Mouse (Mus musculus) forebrain, embryonic 16.5 days (tissue): ENCODE measurements around the gene Mgll. TPM values are rescaled to one million over a fixed set of nuclear protein-coding genes. Genes with fewer than 3 reads are reported as not detected.
A peak's percentile ranks its signal among the peaks of the same experiment; 100 is the strongest.

Source experiments
- ATAC-seq: fragments of 200-750 bp; cut with Nextera tagmentation; 2 replicates; pipeline ENCODE4 v1.8.0; 2017; ENCODE audit warnings: mild to moderate bottlenecking, moderate library complexity
- H3K27ac ChIP-seq: fragments of 300-500 bp; sonication (generic); 2 replicates; pipeline ENCODE4 v1.5.1; 2014; ENCODE audit warnings: low read length, control low read depth
- H3K27me3 ChIP-seq: fragments of 300-500 bp; sonication (generic); replicated peaks from 2 replicates; pipeline ENCODE4 v1.6.1; 2014; ENCODE audit warnings: low read length; ENCODE audit not compliant: control insufficient read depth, insufficient read depth
- H3K36me3 ChIP-seq: fragments of 300-500 bp; sonication (generic); 2 replicates; pipeline ENCODE4 v1.6.1; 2014; ENCODE audit not compliant: control insufficient read depth, insufficient read depth
- H3K4me1 ChIP-seq: fragments of 300-500 bp; sonication (generic); replicated peaks from 2 replicates; pipeline ENCODE4 v1.6.1; 2014; ENCODE audit warnings: low read length; ENCODE audit not compliant: control insufficient read depth, insufficient read depth
- H3K4me2 ChIP-seq: fragments of 300-500 bp; sonication (generic); 2 replicates; pipeline ENCODE4 v1.6.1; 2014; ENCODE audit warnings: mild to moderate bottlenecking, low read length, control low read depth
- H3K4me3 ChIP-seq: fragments of 300-500 bp; sonication (generic); replicated peaks from 2 replicates; pipeline ENCODE4 v1.5.1; 2014; ENCODE audit warnings: mild to moderate bottlenecking, low read length, control low read depth
- H3K9ac ChIP-seq: fragments of 300-500 bp; sonication (generic); replicated peaks from 2 replicates; pipeline ENCODE4 v1.6.1; 2014; ENCODE audit warnings: low read depth, low read length, control low read depth
- H3K9me3 ChIP-seq: fragments of 300-500 bp; sonication (generic); 2 replicates; pipeline ENCODE4 v1.6.1; 2016; ENCODE audit warnings: low read length; ENCODE audit not compliant: control insufficient read depth
- WGBS: fragments of 180-500 bp; shearing (Covaris S2); extraction: QIAGEN DNeasy Blood & Tissue Kit; methylation state at CpG from one replicate; pipeline ENCODE4 v1.1.7; 2014; 5-methylcytosine and 5-hydroxymethylcytosine counted together
- polyA plus RNA-seq: library from polyadenylated mRNA; unstranded; fragments of >200 nt; fragmentation: Nextera tagmentation; extraction: Ambion mirVana; gene quantifications from 2 replicates; pipeline ENCODE4 v1.2.1, GENCODE M21; 2015

Gene Mgll
- polyA plus RNA-seq, 1 experiment from 2014 or later: 35.2 TPM

- Histone ChIP-seq H3K27ac (no peak overlapping the region), H3K9ac (no peak overlapping the region), H3K4me3 (no peak overlapping the region), H3K36me3 (no peaks in the 10 kb centered on the region), H3K9me3 (no peaks in the 10 kb centered on the region), H3K27me3 (no peaks in the 10 kb centered on the region), H3K4me1 (peaks cover 26% of the 10 kb centered on the region), H3K4me2 (no peak overlapping the region)
- WGBS: 80% methylated on average over 17 of the region's 17 CpGs
- no peak for ATAC-seq
These were observed 37.6 kb downstream of the Mgll start for GRCm38 (mm10) chr6:88761684-88762439.

- H3K27ac ChIP-seq: no peak overlapping the region
- no peak overlapping the region for H3K9ac ChIP-seq
- peaks cover 26% of the 10 kb centered on the region for H3K4me1 ChIP-seq
- no peaks in the 10 kb centered on the region for H3K9me3 ChIP-seq
- no peaks in the 10 kb centered on the region for H3K27me3 ChIP-seq
- WGBS: 75% methylated on average over 13 of the region's 13 CpGs
- H3K36me3 ChIP-seq: no peaks in the 10 kb centered on the region
- ATAC-seq: no peak
- no peak overlapping the region for H3K4me2 ChIP-seq
- no peak overlapping the region for H3K4me3 ChIP-seq
These were observed 38.4 kb downstream of the Mgll start for GRCm38 (mm10) chr6:88762440-88763196.

- Histone ChIP-seq H3K4me1 (peaks cover 26% of the 10 kb centered on the region), H3K9ac (no peak overlapping the region), H3K9me3 (no peaks in the 10 kb centered on the region), H3K27ac (no peak overlapping the region), H3K36me3 (no peaks in the 10 kb centered on the region), H3K4me3 (no peak overlapping the region), H3K27me3 (no peaks in the 10 kb centered on the region), H3K4me2 (no peak overlapping the region)
- ATAC-seq: no peak
- 84% methylated on average over 3 of the region's 3 CpGs for WGBS
These were observed 39.4 kb downstream of the Mgll start for GRCm38 (mm10) chr6:88763518-88764077.

GRCm38 (mm10) chr6:88764281-88764680 lies 40.1 kb downstream of the Mgll start:
- 75% methylated on average over 4 of the region's 4 CpGs for WGBS
- Histone ChIP-seq H3K4me2 (no peak overlapping the region), H3K27ac (no peak overlapping the region), H3K9ac (no peak overlapping the region), H3K36me3 (no peaks in the 10 kb centered on the region), H3K4me1 (peaks cover 26% of the 10 kb centered on the region), H3K9me3 (no peaks in the 10 kb centered on the region), H3K27me3 (no peaks in the 10 kb centered on the region), H3K4me3 (no peak overlapping the region)
- no peak for ATAC-seq

- peaks cover 20% of the 10 kb centered on the region for H3K4me1 ChIP-seq
- H3K27me3 ChIP-seq: no peaks in the 10 kb centered on the region
- no peak for ATAC-seq
- H3K4me3 ChIP-seq: no peak overlapping the region
- no peak overlapping the region for H3K4me2 ChIP-seq
- no peaks in the 10 kb centered on the region for H3K9me3 ChIP-seq
- H3K9ac ChIP-seq: no peak overlapping the region
- 70% methylated on average over 4 of the region's 4 CpGs for WGBS
- H3K27ac ChIP-seq: no peak overlapping the region
- no peaks in the 10 kb centered on the region for H3K36me3 ChIP-seq
These were observed 43.5 kb downstream of the Mgll start for GRCm38 (mm10) chr6:88767740-88768139.

GRCm38 (mm10) chr6:88769723-88770122 lies 45.5 kb downstream of the Mgll start:
- no peak overlapping the region for H3K9ac ChIP-seq
- no peak for ATAC-seq
- 72% methylated on average over 6 of the region's 6 CpGs for WGBS
- no peak overlapping the region for H3K4me2 ChIP-seq
- no peaks in the 10 kb centered on the region for H3K9me3 ChIP-seq
- H3K4me1 ChIP-seq: peaks cover 20% of the 10 kb centered on the region
- 0 out of 2 replicates have a peak overlapping the region, but pooled peaks have one; percentile 12 for H3K27ac ChIP-seq
- no peaks in the 10 kb centered on the region for H3K27me3 ChIP-seq
- no peak overlapping the region for H3K4me3 ChIP-seq
- H3K36me3 ChIP-seq: no peaks in the 10 kb centered on the region

- Histone ChIP-seq H3K36me3 (no peaks in the 10 kb centered on the region), H3K4me1 (peaks cover 20% of the 10 kb centered on the region), H3K9ac (no peak overlapping the region), H3K9me3 (no peaks in the 10 kb centered on the region), H3K4me3 (no peak overlapping the region), H3K4me2 (0 out of 2 replicates have a peak overlapping the region, but pooled peaks have one; percentile 16), H3K27ac (peak overlapping the region; percentile 43; the same call in 1 of the 2 replicates), H3K27me3 (no peaks in the 10 kb centered on the region)
- 41% methylated on average over 17 of the region's 17 CpGs for WGBS
- peak; percentile 45 for ATAC-seq
These were observed 46.2 kb downstream of the Mgll start for GRCm38 (mm10) chr6:88770300-88770904.

- WGBS: 63% methylated on average over 5 of the region's 5 CpGs
- H3K9ac ChIP-seq: no peak overlapping the region
- 0 out of 2 replicates have a peak overlapping the region, but pooled peaks have one; percentile 16 for H3K4me2 ChIP-seq
- peak overlapping the region; percentile 29; the same call in 1 of the 2 replicates for H3K27ac ChIP-seq
- H3K9me3 ChIP-seq: no peaks in the 10 kb centered on the region
- no peaks in the 10 kb centered on the region for H3K27me3 ChIP-seq
- H3K4me3 ChIP-seq: no peak overlapping the region
- peaks cover 20% of the 10 kb centered on the region for H3K4me1 ChIP-seq
- H3K36me3 ChIP-seq: no peaks in the 10 kb centered on the region
- no peak; the same call in 1 of the 2 replicates for ATAC-seq
These were observed 46.8 kb downstream of the Mgll start for GRCm38 (mm10) chr6:88770981-88771380.

- Histone ChIP-seq H3K36me3 (no peaks in the 10 kb centered on the region), H3K9ac (no peak overlapping the region), H3K4me2 (no peak overlapping the region), H3K9me3 (no peaks in the 10 kb centered on the region), H3K4me1 (peaks cover 20% of the 10 kb centered on the region), H3K4me3 (no peak overlapping the region), H3K27me3 (no peaks in the 10 kb centered on the region), H3K27ac (no peak overlapping the region)
- ATAC-seq: no peak
- WGBS: 87% methylated on average over 13 of the region's 13 CpGs
These were observed 47.8 kb downstream of the Mgll start for GRCm38 (mm10) chr6:88772041-88772440.
